Mouse (Mus musculus): Measurements from ENCODE around the gene Cirbp.

- TF ChIP-seq CTCF (IDR thresholded peaks at IDR 0.05; ENCODE audit: low read depth): no peak
- TF ChIP-seq EP300 (IDR thresholded peaks at IDR 0.05; ENCODE audit: low read depth): no peak
Observed at GRCm38 (mm10) chr10:80164161-80164997, 1.4 kb upstream of the Cirbp start.
